Mouse (Mus musculus): ENCODE data around the gene Sec63.

GRCm38 (mm10) chr10:42800922-42801321, 39.6 kb downstream of the Sec63 start:
- TF ChIP-seq POLR2A (IDR thresholded peaks at IDR 0.05; ENCODE audit: control insufficient read depth, extremely low read depth, insufficient read depth, low read length, poor library complexity) (no peak), CTCF (IDR thresholded peaks at IDR 0.05; ENCODE audit: borderline replicate concordance, control insufficient read depth, extremely low read depth, insufficient read depth, low read length, poor library complexity) (no peak)

Data from thymus, adult 2 months (tissue).